Mouse (Mus musculus): ENCODE measurements at regions not wholly inside any gene's neighbourhood (a gene's known extent, or its start where the extent isn't known, plus 50 kb on each side); places are given as distances from the start of the nearest gene placed in this dataset.

DNA sequence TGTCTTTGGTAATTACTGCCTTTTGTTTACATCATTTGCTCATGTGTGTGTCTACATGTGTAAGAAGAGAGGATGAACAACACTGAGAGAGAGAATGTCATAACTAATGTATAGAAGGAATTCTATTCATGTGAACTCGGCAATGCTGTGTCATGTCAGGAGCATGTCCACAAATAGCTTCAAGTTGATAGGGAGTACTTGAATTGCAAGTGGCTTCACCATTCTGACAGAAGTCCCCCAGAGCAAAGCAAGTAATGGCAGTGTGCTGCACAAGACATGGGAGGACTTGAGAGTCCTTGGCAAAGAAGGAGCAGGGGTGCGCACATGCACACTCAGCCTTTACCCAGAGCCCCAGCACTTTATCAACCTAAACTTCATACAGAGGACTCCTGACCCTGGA, 919.9 kb upstream of the Tenm2 start:
- no peak overlapping the region for H3K27ac ChIP-seq (ENCODE audit: low read depth, low read length)
- DNase-seq (ENCODE audit: low spot score) (no peak), ATAC-seq (ENCODE audit: low FRiP score) (no peak)
- no peaks in the 10 kb centered on the region for H3K9me3 ChIP-seq (ENCODE audit: control insufficient read depth, low read length)
- WGBS: 89% methylated on average over 2 of the region's 2 CpGs
- no peaks in the 10 kb centered on the region for H3K36me3 ChIP-seq (ENCODE audit: control insufficient read depth, insufficient read depth, low read length)
- no peak overlapping the region for H3K4me3 ChIP-seq (ENCODE audit: low read depth, low read length)
- H3K4me1 ChIP-seq (replicated peaks; ENCODE audit: control insufficient read depth, insufficient read depth, low read length): no peaks in the 10 kb centered on the region
- no peak overlapping the region for H3K4me2 ChIP-seq (replicated peaks; ENCODE audit: low read depth, low read length)
- H3K9ac ChIP-seq (ENCODE audit: low read depth, low read length): no peak overlapping the region
- no peaks in the 10 kb centered on the region for H3K27me3 ChIP-seq (ENCODE audit: control insufficient read depth, insufficient read depth, low read length)

- DNase-seq (ENCODE audit: low spot score) (no peak), ATAC-seq (ENCODE audit: low FRiP score) (no peak)
- H3K27me3 ChIP-seq (ENCODE audit: control insufficient read depth, insufficient read depth, low read length): no peaks in the 10 kb centered on the region
- no peak overlapping the region for H3K27ac ChIP-seq (ENCODE audit: low read depth, low read length)
- H3K36me3 ChIP-seq (ENCODE audit: control insufficient read depth, insufficient read depth, low read length): no peaks in the 10 kb centered on the region
- no peak overlapping the region for H3K4me3 ChIP-seq (ENCODE audit: low read depth, low read length)
- no peak overlapping the region for H3K9ac ChIP-seq (ENCODE audit: low read depth, low read length)
- H3K4me2 ChIP-seq (replicated peaks; ENCODE audit: low read depth, low read length): no peak overlapping the region
- no peaks in the 10 kb centered on the region for H3K9me3 ChIP-seq (ENCODE audit: control insufficient read depth, low read length)
- 80% methylated on average over 2 of the region's 2 CpGs for WGBS
- H3K4me1 ChIP-seq (replicated peaks; ENCODE audit: control insufficient read depth, insufficient read depth, low read length): no peaks in the 10 kb centered on the region
Observed at GRCm38 (mm10) chr11:38143436-38143835, 907.7 kb upstream of the Tenm2 start.

DNA sequence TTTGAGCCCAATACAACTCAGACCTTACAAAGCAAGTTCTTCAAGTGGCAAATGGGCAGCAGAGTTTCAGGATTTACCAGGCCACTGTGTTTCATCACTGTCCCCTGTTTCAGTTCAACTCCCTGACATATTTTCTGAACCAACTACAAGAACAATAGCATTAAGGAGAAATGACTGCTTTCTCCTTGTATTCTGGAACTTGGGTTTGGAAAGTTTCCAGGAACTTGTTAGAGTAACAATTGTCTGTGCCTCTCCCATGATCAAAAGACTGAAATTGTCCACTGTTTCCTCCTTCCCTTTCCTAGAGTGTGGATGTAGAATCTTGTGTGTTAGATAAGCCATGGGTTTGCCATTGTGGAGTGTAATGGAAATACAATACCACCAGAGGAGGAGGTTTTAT, 893.1 kb upstream of the Tenm2 start:
- Histone ChIP-seq H3K36me3 (ENCODE audit: control insufficient read depth, insufficient read depth, low read length) (no peaks in the 10 kb centered on the region), H3K27ac (ENCODE audit: low read depth, low read length) (no peak overlapping the region), H3K27me3 (ENCODE audit: control insufficient read depth, insufficient read depth, low read length) (no peaks in the 10 kb centered on the region), H3K9me3 (ENCODE audit: control insufficient read depth, low read length) (no peaks in the 10 kb centered on the region), H3K4me1 (replicated peaks; ENCODE audit: control insufficient read depth, insufficient read depth, low read length) (no peaks in the 10 kb centered on the region), H3K4me2 (replicated peaks; ENCODE audit: low read depth, low read length) (no peak overlapping the region), H3K4me3 (ENCODE audit: low read depth, low read length) (no peak overlapping the region), H3K9ac (ENCODE audit: low read depth, low read length) (no peak overlapping the region)
- no peak for ATAC-seq (ENCODE audit: low FRiP score)
- no peak for DNase-seq (ENCODE audit: low spot score)

DNA sequence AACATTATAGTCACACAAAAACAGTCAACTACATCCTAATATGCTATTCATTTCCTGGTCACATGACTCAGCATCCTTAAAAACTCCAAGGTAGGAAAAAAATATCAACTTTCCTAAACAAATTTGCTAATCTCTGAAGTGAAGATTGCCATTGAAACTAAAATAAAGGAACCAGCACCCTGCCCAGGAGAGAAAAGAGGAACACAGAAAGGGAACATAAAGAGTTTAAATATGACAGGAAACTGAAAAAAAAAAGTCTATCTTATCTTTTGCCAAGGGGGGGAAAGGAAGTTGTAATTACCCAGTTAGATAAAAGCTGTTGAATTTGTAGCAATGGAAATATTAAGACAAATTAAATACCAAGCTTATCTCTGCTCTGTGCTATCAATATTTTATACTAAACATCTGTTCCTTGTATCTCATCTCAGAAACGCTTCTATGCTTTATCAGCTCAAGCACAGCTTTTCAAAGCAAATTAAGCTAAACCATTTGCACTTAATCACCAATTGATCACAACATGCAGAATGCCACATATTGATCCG, 888.1 kb upstream of the Tenm2 start:
- Histone ChIP-seq H3K27ac (ENCODE audit: low read depth, low read length) (no peak overlapping the region), H3K4me1 (replicated peaks; ENCODE audit: control insufficient read depth, insufficient read depth, low read length) (no peaks in the 10 kb centered on the region), H3K4me3 (ENCODE audit: low read depth, low read length) (no peak overlapping the region), H3K36me3 (ENCODE audit: control insufficient read depth, insufficient read depth, low read length) (no peaks in the 10 kb centered on the region), H3K9ac (ENCODE audit: low read depth, low read length) (no peak overlapping the region), H3K27me3 (ENCODE audit: control insufficient read depth, insufficient read depth, low read length) (no peaks in the 10 kb centered on the region), H3K4me2 (replicated peaks; ENCODE audit: low read depth, low read length) (no peak overlapping the region), H3K9me3 (ENCODE audit: control insufficient read depth, low read length) (no peaks in the 10 kb centered on the region)
- WGBS: 88% methylated on average over 2 of the region's 2 CpGs
- ATAC-seq (ENCODE audit: low FRiP score) (no peak), DNase-seq (ENCODE audit: low spot score) (no peak)

- Histone ChIP-seq H3K4me1 (replicated peaks; ENCODE audit: control insufficient read depth, insufficient read depth, low read length) (no peaks in the 10 kb centered on the region), H3K36me3 (ENCODE audit: control insufficient read depth, insufficient read depth, low read length) (no peaks in the 10 kb centered on the region), H3K4me2 (replicated peaks; ENCODE audit: low read depth, low read length) (no peak overlapping the region), H3K9ac (ENCODE audit: low read depth, low read length) (no peak overlapping the region), H3K27ac (ENCODE audit: low read depth, low read length) (no peak overlapping the region), H3K4me3 (ENCODE audit: low read depth, low read length) (no peak overlapping the region), H3K27me3 (ENCODE audit: control insufficient read depth, insufficient read depth, low read length) (no peaks in the 10 kb centered on the region), H3K9me3 (ENCODE audit: control insufficient read depth, low read length) (no peaks in the 10 kb centered on the region)
- WGBS: 70% methylated on average over 1 of the region's 1 CpGs
- DNase-seq (ENCODE audit: low spot score) (no peak), ATAC-seq (ENCODE audit: low FRiP score) (no peak)
Observed at GRCm38 (mm10) chr11:38122474-38122873, 886.7 kb upstream of the Tenm2 start.

- ATAC-seq (ENCODE audit: low FRiP score) (no peak), DNase-seq (ENCODE audit: low spot score) (no peak)
- no peak overlapping the region for H3K27ac ChIP-seq (ENCODE audit: low read depth, low read length)
- no peaks in the 10 kb centered on the region for H3K27me3 ChIP-seq (ENCODE audit: control insufficient read depth, insufficient read depth, low read length)
- no peaks in the 10 kb centered on the region for H3K36me3 ChIP-seq (ENCODE audit: control insufficient read depth, insufficient read depth, low read length)
- H3K4me3 ChIP-seq (ENCODE audit: low read depth, low read length): no peak overlapping the region
- 19% methylated on average over 8 of the region's 8 CpGs for WGBS
- no peak overlapping the region for H3K4me2 ChIP-seq (replicated peaks; ENCODE audit: low read depth, low read length)
- H3K4me1 ChIP-seq (replicated peaks; ENCODE audit: control insufficient read depth, insufficient read depth, low read length): no peaks in the 10 kb centered on the region
- no peak overlapping the region for H3K9ac ChIP-seq (ENCODE audit: low read depth, low read length)
- no peaks in the 10 kb centered on the region for H3K9me3 ChIP-seq (ENCODE audit: control insufficient read depth, low read length)
Observed at GRCm38 (mm10) chr11:38121051-38121616, 885.4 kb upstream of the Tenm2 start.

GRCm38 (mm10) chr11:38117741-38118140, 882.0 kb upstream of the Tenm2 start:
- no peak for ATAC-seq (ENCODE audit: low FRiP score)
- no peak for DNase-seq (ENCODE audit: low spot score)
- Histone ChIP-seq H3K4me2 (replicated peaks; ENCODE audit: low read depth, low read length) (no peak overlapping the region), H3K9me3 (ENCODE audit: control insufficient read depth, low read length) (no peaks in the 10 kb centered on the region), H3K9ac (ENCODE audit: low read depth, low read length) (no peak overlapping the region), H3K4me1 (replicated peaks; ENCODE audit: control insufficient read depth, insufficient read depth, low read length) (no peaks in the 10 kb centered on the region), H3K27ac (ENCODE audit: low read depth, low read length) (no peak overlapping the region), H3K36me3 (ENCODE audit: control insufficient read depth, insufficient read depth, low read length) (no peaks in the 10 kb centered on the region), H3K27me3 (ENCODE audit: control insufficient read depth, insufficient read depth, low read length) (no peaks in the 10 kb centered on the region), H3K4me3 (ENCODE audit: low read depth, low read length) (no peak overlapping the region)
- WGBS: 89% methylated on average over 5 of the region's 5 CpGs

DNA sequence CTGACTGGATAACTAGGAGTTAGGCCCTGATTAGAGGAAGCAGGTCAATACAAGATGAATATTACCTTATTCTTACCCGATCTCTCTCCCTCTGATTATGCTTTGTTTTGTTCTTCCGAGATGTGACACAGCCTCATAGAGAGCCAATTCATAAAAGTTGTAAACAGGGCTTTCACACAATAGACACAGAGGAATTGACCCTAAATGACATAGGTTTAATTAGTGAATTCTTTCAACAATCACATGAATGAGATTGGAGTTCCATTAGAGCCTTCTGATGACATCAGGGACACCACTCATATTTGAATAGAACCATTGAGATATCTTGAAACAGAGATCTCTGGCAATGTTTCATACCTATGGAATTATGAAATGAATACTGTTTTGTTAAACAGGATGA, 856.4 kb upstream of the Tenm2 start:
- 89% methylated on average over 2 of the region's 2 CpGs for WGBS
- Histone ChIP-seq H3K9me3 (ENCODE audit: control insufficient read depth, low read length) (no peaks in the 10 kb centered on the region), H3K4me1 (replicated peaks; ENCODE audit: control insufficient read depth, insufficient read depth, low read length) (no peaks in the 10 kb centered on the region), H3K9ac (ENCODE audit: low read depth, low read length) (no peak overlapping the region), H3K27me3 (ENCODE audit: control insufficient read depth, insufficient read depth, low read length) (no peaks in the 10 kb centered on the region), H3K4me3 (ENCODE audit: low read depth, low read length) (no peak overlapping the region), H3K27ac (ENCODE audit: low read depth, low read length) (no peak overlapping the region), H3K36me3 (ENCODE audit: control insufficient read depth, insufficient read depth, low read length) (no peaks in the 10 kb centered on the region), H3K4me2 (replicated peaks; ENCODE audit: low read depth, low read length) (no peak overlapping the region)
- DNase-seq (ENCODE audit: low spot score) (no peak), ATAC-seq (ENCODE audit: low FRiP score) (no peak)

DNA sequence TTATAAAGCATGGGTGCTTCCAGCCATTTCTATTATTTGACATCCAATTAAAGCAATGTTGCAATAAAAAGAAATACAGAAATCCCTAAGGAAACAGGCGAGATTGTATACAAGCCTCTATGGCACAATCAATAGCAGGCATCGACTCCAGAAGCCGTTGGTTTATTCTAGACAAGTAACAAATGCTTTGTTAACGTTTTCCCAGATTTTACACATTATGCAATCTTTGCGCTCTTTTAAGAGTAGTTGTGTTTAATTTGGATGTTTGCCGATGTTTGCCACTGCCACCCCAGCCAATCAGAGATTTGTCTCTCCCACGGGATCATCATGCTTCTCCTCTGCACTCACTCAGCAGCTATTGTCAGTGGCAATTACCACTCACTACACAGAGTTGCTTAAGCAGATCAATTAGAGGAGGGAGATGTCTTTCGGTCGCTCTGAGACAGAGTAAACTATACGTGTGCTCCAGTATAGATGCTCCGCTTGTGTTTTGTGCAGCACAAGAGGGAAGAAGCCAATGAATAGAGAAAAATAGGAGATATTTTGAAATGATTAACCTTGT, 839.5 kb upstream of the Tenm2 start:
- no peaks in the 10 kb centered on the region for H3K9me3 ChIP-seq (ENCODE audit: control insufficient read depth, low read length)
- WGBS: 80% methylated on average over 11 of the region's 11 CpGs
- H3K27me3 ChIP-seq (ENCODE audit: control insufficient read depth, insufficient read depth, low read length): no peaks in the 10 kb centered on the region
- H3K9ac ChIP-seq (ENCODE audit: low read depth, low read length): no peak overlapping the region
- no peaks in the 10 kb centered on the region for H3K4me1 ChIP-seq (replicated peaks; ENCODE audit: control insufficient read depth, insufficient read depth, low read length)
- DNase-seq (ENCODE audit: low spot score) (peak; percentile 4), ATAC-seq (ENCODE audit: low FRiP score) (no peak)
- H3K27ac ChIP-seq (ENCODE audit: low read depth, low read length): no peak overlapping the region
- H3K36me3 ChIP-seq (ENCODE audit: control insufficient read depth, insufficient read depth, low read length): no peaks in the 10 kb centered on the region
- no peak overlapping the region for H3K4me3 ChIP-seq (ENCODE audit: low read depth, low read length)
- H3K4me2 ChIP-seq (replicated peaks; ENCODE audit: low read depth, low read length): no peak overlapping the region
